Mouse (Mus musculus): ENCODE measurements at regions not wholly inside any gene's neighbourhood (a gene's known extent, or its start where the extent isn't known, plus 50 kb on each side); places are given as distances from the start of the nearest gene placed in this dataset.

- TF ChIP-seq CTCF (IDR thresholded peaks at IDR 0.05; ENCODE audit: control insufficient read depth, insufficient read depth, low read length) = no peak
- TF ChIP-seq POLR2A (IDR thresholded peaks at IDR 0.05; ENCODE audit: borderline replicate concordance, control insufficient read depth, low read depth, low read length) = no peak
- no peak overlapping the region for H3K4me3 ChIP-seq (replicated peaks; ENCODE audit: control insufficient read depth, low read depth, low read length)
- WGBS = 73% methylated on average over 8 of the region's 8 CpGs
- no peak overlapping the region for H3K27ac ChIP-seq (ENCODE audit: control insufficient read depth, insufficient read depth, low read depth, low read length, poor library complexity)
- H3K4me1 ChIP-seq (ENCODE audit: control insufficient read depth, insufficient read depth, low read length) = no peaks in the 10 kb centered on the region
Measured at GRCm38 (mm10) chr15:88372039-88372438, 228.1 kb upstream of the Zdhhc25 start.

- no peak overlapping the region for H3K4me3 ChIP-seq (replicated peaks; ENCODE audit: control insufficient read depth, low read depth, low read length)
- no peak overlapping the region for H3K27ac ChIP-seq (ENCODE audit: control insufficient read depth, insufficient read depth, low read depth, low read length, poor library complexity)
- H3K4me1 ChIP-seq (ENCODE audit: control insufficient read depth, insufficient read depth, low read length) = no peaks in the 10 kb centered on the region
- 64% methylated on average over 6 of the region's 6 CpGs for WGBS
- TF ChIP-seq POLR2A (IDR thresholded peaks at IDR 0.05; ENCODE audit: borderline replicate concordance, control insufficient read depth, low read depth, low read length) (no peak), CTCF (IDR thresholded peaks at IDR 0.05; ENCODE audit: control insufficient read depth, insufficient read depth, low read length) (no peak)
Measured at GRCm38 (mm10) chr15:88373923-88374322, 226.2 kb upstream of the Zdhhc25 start.

GRCm38 (mm10) chr15:88379342-88379741, 220.8 kb upstream of the Zdhhc25 start:
- 69% methylated on average over 7 of the region's 7 CpGs for WGBS
- H3K4me3 ChIP-seq (replicated peaks; ENCODE audit: control insufficient read depth, low read depth, low read length) = no peak overlapping the region
- TF ChIP-seq POLR2A (IDR thresholded peaks at IDR 0.05; ENCODE audit: borderline replicate concordance, control insufficient read depth, low read depth, low read length) (no peak), CTCF (IDR thresholded peaks at IDR 0.05; ENCODE audit: control insufficient read depth, insufficient read depth, low read length) (no peak)
- H3K27ac ChIP-seq (ENCODE audit: control insufficient read depth, insufficient read depth, low read depth, low read length, poor library complexity) = no peak overlapping the region
- H3K4me1 ChIP-seq (ENCODE audit: control insufficient read depth, insufficient read depth, low read length) = no peaks in the 10 kb centered on the region

- WGBS = 21% methylated on average over 6 of the region's 6 CpGs
- Histone ChIP-seq H3K4me3 (replicated peaks; ENCODE audit: control insufficient read depth, low read depth, low read length) (no peak overlapping the region), H3K4me1 (ENCODE audit: control insufficient read depth, insufficient read depth, low read length) (no peaks in the 10 kb centered on the region), H3K27ac (ENCODE audit: control insufficient read depth, insufficient read depth, low read depth, low read length, poor library complexity) (no peak overlapping the region)
- no peak for TF ChIP-seq CTCF (IDR thresholded peaks at IDR 0.05; ENCODE audit: control insufficient read depth, insufficient read depth, low read length)
- TF ChIP-seq POLR2A (IDR thresholded peaks at IDR 0.05; ENCODE audit: borderline replicate concordance, control insufficient read depth, low read depth, low read length) = no peak
Measured at GRCm38 (mm10) chr15:88379951-88380623, 220.0 kb upstream of the Zdhhc25 start.

GRCm38 (mm10) chr15:88381419-88381818, 218.7 kb upstream of the Zdhhc25 start:
- WGBS = 49% methylated on average over 10 of the region's 10 CpGs
- no peak overlapping the region for H3K4me3 ChIP-seq (replicated peaks; ENCODE audit: control insufficient read depth, low read depth, low read length)
- H3K4me1 ChIP-seq (ENCODE audit: control insufficient read depth, insufficient read depth, low read length) = no peaks in the 10 kb centered on the region
- no peak overlapping the region for H3K27ac ChIP-seq (ENCODE audit: control insufficient read depth, insufficient read depth, low read depth, low read length, poor library complexity)
- TF ChIP-seq CTCF (IDR thresholded peaks at IDR 0.05; ENCODE audit: control insufficient read depth, insufficient read depth, low read length) (no peak), POLR2A (IDR thresholded peaks at IDR 0.05; ENCODE audit: borderline replicate concordance, control insufficient read depth, low read depth, low read length) (no peak)

DNA sequence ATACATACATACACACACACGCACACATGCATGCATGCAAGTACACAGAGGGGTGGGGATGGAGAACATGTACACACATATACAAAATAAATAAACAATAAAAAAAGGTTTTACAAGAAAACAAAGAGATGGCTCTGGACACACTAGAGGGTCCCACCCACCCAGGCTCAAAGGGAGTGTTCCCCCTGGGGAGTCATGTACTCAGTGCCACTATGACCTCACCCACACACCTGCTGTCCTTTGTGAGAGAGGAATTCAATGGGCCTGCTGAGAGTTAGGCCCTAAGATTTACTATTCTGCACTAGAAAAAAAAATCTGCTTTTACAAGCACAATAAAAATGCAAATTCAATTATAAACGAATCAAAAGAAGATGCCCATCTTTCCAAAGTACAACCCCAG, 214.2 kb upstream of the Zdhhc25 start:
- H3K4me1 ChIP-seq (ENCODE audit: control insufficient read depth, insufficient read depth, low read length) = no peaks in the 10 kb centered on the region
- 74% methylated on average over 2 of the region's 2 CpGs for WGBS
- H3K4me3 ChIP-seq (replicated peaks; ENCODE audit: control insufficient read depth, low read depth, low read length) = no peak overlapping the region
- no peak for TF ChIP-seq CTCF (IDR thresholded peaks at IDR 0.05; ENCODE audit: control insufficient read depth, insufficient read depth, low read length)
- no peak for TF ChIP-seq POLR2A (IDR thresholded peaks at IDR 0.05; ENCODE audit: borderline replicate concordance, control insufficient read depth, low read depth, low read length)
- no peak overlapping the region for H3K27ac ChIP-seq (ENCODE audit: control insufficient read depth, insufficient read depth, low read depth, low read length, poor library complexity)

- 79% methylated on average over 6 of the region's 6 CpGs for WGBS
- TF ChIP-seq POLR2A (IDR thresholded peaks at IDR 0.05; ENCODE audit: borderline replicate concordance, control insufficient read depth, low read depth, low read length) (no peak), CTCF (IDR thresholded peaks at IDR 0.05; ENCODE audit: control insufficient read depth, insufficient read depth, low read length) (no peak)
- Histone ChIP-seq H3K4me1 (ENCODE audit: control insufficient read depth, insufficient read depth, low read length) (no peaks in the 10 kb centered on the region), H3K27ac (ENCODE audit: control insufficient read depth, insufficient read depth, low read depth, low read length, poor library complexity) (no peak overlapping the region), H3K4me3 (replicated peaks; ENCODE audit: control insufficient read depth, low read depth, low read length) (no peak overlapping the region)
Measured at GRCm38 (mm10) chr15:88386711-88387110, 213.4 kb upstream of the Zdhhc25 start.

DNA sequence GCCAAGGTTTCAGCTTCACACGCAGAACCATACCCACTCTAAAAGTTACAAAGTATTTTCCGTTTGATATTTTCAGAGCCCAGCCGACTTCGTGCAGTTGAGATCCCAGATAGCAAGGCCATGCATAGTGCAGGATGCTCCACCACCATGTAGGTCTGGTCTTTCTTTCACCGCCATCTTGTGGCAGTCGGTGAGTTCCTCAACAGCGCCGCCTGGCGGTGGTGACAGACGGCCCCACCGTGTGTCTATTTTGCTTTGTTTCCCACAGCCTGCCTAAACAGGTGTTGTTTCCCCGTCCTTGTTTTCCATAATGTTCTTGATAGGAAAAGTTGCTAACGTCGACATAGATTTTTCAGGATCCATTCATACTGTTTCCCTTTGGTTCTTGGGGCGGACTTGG, 208.3 kb upstream of the Zdhhc25 start:
- Histone ChIP-seq H3K4me3 (replicated peaks; ENCODE audit: control insufficient read depth, low read depth, low read length) (no peak overlapping the region), H3K27ac (ENCODE audit: control insufficient read depth, insufficient read depth, low read depth, low read length, poor library complexity) (no peak overlapping the region), H3K4me1 (ENCODE audit: control insufficient read depth, insufficient read depth, low read length) (no peaks in the 10 kb centered on the region)
- 75% methylated on average over 15 of the region's 15 CpGs for WGBS
- no peak for TF ChIP-seq POLR2A (IDR thresholded peaks at IDR 0.05; ENCODE audit: borderline replicate concordance, control insufficient read depth, low read depth, low read length)
- TF ChIP-seq CTCF (IDR thresholded peaks at IDR 0.05; ENCODE audit: control insufficient read depth, insufficient read depth, low read length) = no peak

GRCm38 (mm10) chr15:88399064-88399463, 201.0 kb upstream of the Zdhhc25 start:
- Histone ChIP-seq H3K27ac (ENCODE audit: control insufficient read depth, insufficient read depth, low read depth, low read length, poor library complexity) (no peak overlapping the region), H3K4me1 (ENCODE audit: control insufficient read depth, insufficient read depth, low read length) (no peaks in the 10 kb centered on the region), H3K4me3 (replicated peaks; ENCODE audit: control insufficient read depth, low read depth, low read length) (no peak overlapping the region)
- TF ChIP-seq POLR2A (IDR thresholded peaks at IDR 0.05; ENCODE audit: borderline replicate concordance, control insufficient read depth, low read depth, low read length) (no peak), CTCF (IDR thresholded peaks at IDR 0.05; ENCODE audit: control insufficient read depth, insufficient read depth, low read length) (no peak)
- 47% methylated on average over 5 of the region's 5 CpGs for WGBS

All from bone marrow, adult 2 months (tissue).